Mouse (Mus musculus) kidney, embryonic 15.5 days (tissue): Measurements from ENCODE around the gene Scamp3. TPM values are rescaled to one million over a fixed set of nuclear protein-coding genes. Genes with fewer than 3 reads are reported as not detected.
A peak's percentile ranks its signal among the peaks of the same experiment; 100 is the strongest.

ENCODE experiments used
- ATAC-seq: fragments of 200-750 bp; cut with Nextera tagmentation; replicated peaks from 2 replicates; pipeline ENCODE4 v1.8.0; 2017; ENCODE audit warnings: moderate TSS enrichment; ENCODE audit not compliant: low FRiP score
- H3K27ac ChIP-seq: fragments of 300-500 bp; sonication (generic); 2 replicates; pipeline ENCODE4 v1.5.1; 2015; ENCODE audit warnings: mild to moderate bottlenecking, inconsistent platforms
- H3K27me3 ChIP-seq: fragments of 300-500 bp; sonication (generic); 2 replicates; pipeline ENCODE4 v1.6.1; 2015; ENCODE audit warnings: inconsistent platforms
- H3K36me3 ChIP-seq: fragments of 300-500 bp; sonication (generic); 2 replicates; pipeline ENCODE4 v1.6.1; 2015; ENCODE audit warnings: inconsistent platforms
- H3K4me1 ChIP-seq: fragments of 300-500 bp; sonication (generic); 2 replicates; pipeline ENCODE4 v1.6.1; 2015; ENCODE audit warnings: inconsistent platforms
- H3K4me2 ChIP-seq: fragments of 300-500 bp; sonication (generic); 2 replicates; pipeline ENCODE4 v1.6.1; 2015; ENCODE audit warnings: moderate library complexity, mild to moderate bottlenecking, inconsistent platforms
- H3K4me3 ChIP-seq: fragments of 300-500 bp; sonication (generic); replicated peaks from 2 replicates; pipeline ENCODE4 v1.5.1; 2015; ENCODE audit warnings: mild to moderate bottlenecking, inconsistent platforms
- H3K9ac ChIP-seq: fragments of 300-500 bp; sonication (generic); 2 replicates; pipeline ENCODE4 v1.6.1; 2015; ENCODE audit warnings: mild to moderate bottlenecking, inconsistent platforms
- H3K9me3 ChIP-seq: fragments of 300-500 bp; sonication (generic); replicated peaks from 2 replicates; pipeline ENCODE4 v1.6.1; 2016; ENCODE audit warnings: inconsistent platforms
- WGBS: fragments of 180-500 bp; shearing (Covaris S2); methylation state at CpG from one replicate; pipeline ENCODE4 v1.1.7; 2015; ENCODE audit warnings: mixed read lengths; 5-methylcytosine and 5-hydroxymethylcytosine counted together
- polyA plus RNA-seq: library from polyadenylated mRNA; unstranded; fragments of >200 nt; fragmentation: Nextera tagmentation; extraction: Ambion mirVana; gene quantifications from 2 replicates; pipeline ENCODE4 v1.2.1, GENCODE M21; 2015

The Scamp3 gene
- polyA plus RNA-seq, 1 experiment from 2014 or later, result 133 TPM

GRCm38 (mm10) chr3:89164506-89165267 lies 12.6 kb upstream of the Scamp3 start, which contains the start of gene Clk2:
TSS of gene Clk2 (plus strand) at chr3:89164795.
- peaks cover 34% of the 10 kb centered on the region for H3K4me1 ChIP-seq
- peak within 1 kb of the TSS; percentile 95 for H3K9ac ChIP-seq
- peak within 1 kb of the TSS; percentile 72 for H3K4me2 ChIP-seq
- peaks cover 30% of the 10 kb centered on the region for H3K36me3 ChIP-seq
- WGBS, result under 1% methylated on average over 59 of the region's 79 CpGs
- no peaks in the 10 kb centered on the region for H3K27me3 ChIP-seq
- H3K27ac ChIP-seq, result peak within 1 kb of the TSS; percentile 99
- no peaks in the 10 kb centered on the region for H3K9me3 ChIP-seq
- ATAC-seq, result peak; percentile 97
- peak within 1 kb of the TSS; percentile 92 for H3K4me3 ChIP-seq

GRCm38 (mm10) chr3:89165268-89165870 lies 11.9 kb upstream of the Scamp3 start:
- Histone ChIP-seq H3K27ac (peak overlapping the region; percentile 99), H3K4me3 (peak overlapping the region; percentile 92), H3K4me2 (peak overlapping the region; percentile 72), H3K4me1 (peaks cover 28% of the 10 kb centered on the region), H3K36me3 (peaks cover 37% of the 10 kb centered on the region), H3K9ac (peak overlapping the region; percentile 95), H3K9me3 (no peaks in the 10 kb centered on the region), H3K27me3 (no peaks in the 10 kb centered on the region)
- WGBS, result 16% methylated on average over 12 of the region's 12 CpGs
- ATAC-seq, result no peak

DNA sequence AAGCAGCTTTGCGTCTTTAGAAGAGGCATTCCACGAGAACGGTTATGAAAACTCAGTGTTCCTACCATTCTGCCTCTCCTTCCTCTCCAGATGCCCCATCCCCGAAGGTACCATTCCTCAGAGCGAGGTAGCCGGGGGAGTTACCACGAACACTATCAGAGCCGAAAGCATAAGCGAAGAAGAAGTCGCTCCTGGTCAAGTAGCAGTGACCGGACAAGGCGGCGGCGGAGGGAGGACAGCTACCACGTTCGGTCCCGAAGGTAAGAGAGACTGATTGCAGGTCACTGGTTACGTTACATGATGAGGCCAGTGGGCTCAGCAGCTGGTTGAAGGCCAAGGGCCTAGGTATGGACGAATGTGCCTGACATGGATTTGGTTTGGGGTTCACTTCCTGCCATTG lies 10.3 kb upstream of the Scamp3 start:
- ATAC-seq, result no peak
- WGBS, result 85% methylated on average over 19 of the region's 19 CpGs
- peaks cover 52% of the 10 kb centered on the region for H3K36me3 ChIP-seq

DNA sequence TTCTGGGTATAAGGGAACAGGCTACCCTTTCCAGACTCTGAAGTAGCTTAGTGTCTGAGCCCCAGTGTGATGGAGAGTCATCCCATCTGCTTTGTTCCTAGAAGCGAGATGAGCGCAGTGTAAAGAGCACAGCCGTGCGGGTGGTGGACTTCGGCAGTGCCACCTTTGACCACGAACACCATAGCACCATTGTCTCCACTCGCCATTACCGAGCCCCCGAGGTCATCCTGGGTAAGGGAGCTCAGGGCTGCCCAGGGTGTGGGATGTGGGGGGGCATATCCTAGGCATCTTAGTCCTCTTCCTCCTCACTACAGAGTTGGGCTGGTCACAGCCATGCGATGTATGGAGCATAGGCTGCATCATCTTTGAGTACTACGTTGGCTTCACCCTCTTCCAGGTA lies 2.4 kb upstream of the Scamp3 start:
- WGBS, result 95% methylated on average over 11 of the region's 11 CpGs
- no peak overlapping the region for H3K4me2 ChIP-seq
- no peaks in the 10 kb centered on the region for H3K27me3 ChIP-seq
- peaks cover 79% of the 10 kb centered on the region for H3K36me3 ChIP-seq
- H3K4me3 ChIP-seq, result no peak overlapping the region
- no peak overlapping the region for H3K9ac ChIP-seq
- peaks cover 20% of the 10 kb centered on the region for H3K4me1 ChIP-seq
- no peaks in the 10 kb centered on the region for H3K9me3 ChIP-seq
- no peak overlapping the region for H3K27ac ChIP-seq
- no peak for ATAC-seq

More for the DNA sequence above, 10.3 kb upstream of the Scamp3 start:
- Histone ChIP-seq H3K27ac (no peak overlapping the region), H3K4me3 (no peak overlapping the region), H3K4me1 (peaks cover 27% of the 10 kb centered on the region), H3K27me3 (no peaks in the 10 kb centered on the region), H3K9me3 (no peaks in the 10 kb centered on the region), H3K4me2 (no peak overlapping the region), H3K9ac (no peak overlapping the region)

DNA sequence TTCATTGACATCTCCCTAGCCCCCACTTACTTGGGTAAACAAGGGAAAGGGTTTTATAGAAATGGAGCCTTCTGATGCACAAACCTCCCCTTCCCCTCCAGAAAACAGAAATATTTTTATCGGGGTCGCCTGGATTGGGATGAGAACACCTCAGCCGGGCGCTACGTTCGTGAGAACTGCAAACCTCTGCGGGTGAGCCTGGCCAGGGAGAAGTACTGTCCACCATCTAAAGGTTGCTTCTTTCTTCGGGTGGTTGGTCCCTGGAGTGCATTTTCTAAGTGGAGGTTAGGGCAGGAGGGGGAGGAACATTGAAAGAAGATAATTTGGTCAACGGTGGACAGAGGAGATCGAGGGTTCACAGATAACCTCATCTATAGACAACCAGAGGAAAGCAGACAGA lies 1.7 kb upstream of the Scamp3 start:
- Histone ChIP-seq H3K36me3 (peaks cover 79% of the 10 kb centered on the region), H3K9me3 (no peaks in the 10 kb centered on the region), H3K4me2 (no peak overlapping the region), H3K4me1 (peaks cover 20% of the 10 kb centered on the region), H3K27me3 (no peaks in the 10 kb centered on the region), H3K9ac (no peak overlapping the region), H3K27ac (no peak overlapping the region), H3K4me3 (no peak overlapping the region)
- WGBS, result 94% methylated on average over 10 of the region's 10 CpGs
- no peak for ATAC-seq

DNA sequence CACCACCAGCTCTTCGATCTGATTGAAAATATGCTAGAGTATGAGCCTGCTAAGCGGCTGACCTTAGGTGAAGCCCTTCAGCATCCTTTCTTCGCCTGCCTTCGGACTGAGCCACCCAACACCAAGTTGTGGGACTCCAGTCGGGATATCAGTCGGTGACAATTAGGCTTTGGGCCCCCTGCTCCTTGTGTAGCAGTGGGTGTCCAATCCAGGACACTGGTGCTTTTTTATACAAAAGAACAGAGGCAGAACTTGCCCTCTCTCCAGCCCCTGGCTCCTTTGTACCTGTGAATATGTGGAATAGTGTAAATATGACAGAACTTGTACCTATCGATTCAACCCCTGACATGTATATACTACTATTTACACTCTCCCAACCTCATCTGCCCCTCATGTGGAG lies 852 bp upstream of the Scamp3 start:
- peaks cover 79% of the 10 kb centered on the region for H3K36me3 ChIP-seq
- no peak overlapping the region for H3K9ac ChIP-seq
- H3K27me3 ChIP-seq, result no peaks in the 10 kb centered on the region
- peak overlapping the region; percentile 30; the same call in 1 of the 2 replicates for H3K27ac ChIP-seq
- H3K4me3 ChIP-seq, result no peak overlapping the region
- ATAC-seq, result no peak
- H3K4me1 ChIP-seq, result peaks cover 20% of the 10 kb centered on the region
- no peak overlapping the region for H3K4me2 ChIP-seq
- WGBS, result 82% methylated on average over 7 of the region's 7 CpGs
- H3K9me3 ChIP-seq, result no peaks in the 10 kb centered on the region

DNA sequence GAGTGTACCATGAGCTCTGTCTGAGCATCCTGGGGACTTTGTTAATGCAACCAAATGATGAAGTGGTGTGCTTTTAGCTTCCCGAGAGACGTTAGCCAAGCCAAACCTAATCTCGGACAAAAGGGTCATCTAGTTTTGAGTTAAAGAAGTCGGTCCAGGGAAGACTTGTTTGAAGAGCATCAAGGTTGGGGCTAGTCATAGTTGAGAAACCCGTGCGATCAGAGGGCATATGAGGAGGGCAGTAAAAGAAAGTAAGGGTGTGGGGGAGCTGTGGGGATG lies 773 bp downstream of the Scamp3 start:
- no peak for ATAC-seq
- Histone ChIP-seq H3K4me1 (peaks cover 28% of the 10 kb centered on the region), H3K27ac (peak overlapping the region; percentile 88), H3K9ac (peak overlapping the region; percentile 81), H3K4me2 (peak overlapping the region; percentile 88), H3K27me3 (no peaks in the 10 kb centered on the region), H3K36me3 (peaks cover 73% of the 10 kb centered on the region), H3K4me3 (peak overlapping the region; percentile 87), H3K9me3 (no peaks in the 10 kb centered on the region)
- WGBS, result 3% methylated on average over 6 of the region's 6 CpGs

- H3K9ac ChIP-seq, result no peak overlapping the region
- 92% methylated on average over 11 of the region's 11 CpGs for WGBS
- ATAC-seq, result no peak
Measured at GRCm38 (mm10) chr3:89179056-89179455, 1.8 kb downstream of the Scamp3 start.

GRCm38 (mm10) chr3:89181749-89182500 lies 4.7 kb downstream of the Scamp3 start:
- no peak overlapping the region for H3K9ac ChIP-seq

More at GRCm38 (mm10) chr3:89179056-89179455, 1.8 kb downstream of the Scamp3 start:
- Histone ChIP-seq H3K9me3 (no peaks in the 10 kb centered on the region), H3K4me1 (peaks cover 36% of the 10 kb centered on the region), H3K36me3 (peaks cover 63% of the 10 kb centered on the region), H3K4me2 (peak overlapping the region; percentile 88; the same call in 1 of the 2 replicates), H3K27ac (no peak overlapping the region), H3K27me3 (no peaks in the 10 kb centered on the region), H3K4me3 (no peak overlapping the region)

DNA sequence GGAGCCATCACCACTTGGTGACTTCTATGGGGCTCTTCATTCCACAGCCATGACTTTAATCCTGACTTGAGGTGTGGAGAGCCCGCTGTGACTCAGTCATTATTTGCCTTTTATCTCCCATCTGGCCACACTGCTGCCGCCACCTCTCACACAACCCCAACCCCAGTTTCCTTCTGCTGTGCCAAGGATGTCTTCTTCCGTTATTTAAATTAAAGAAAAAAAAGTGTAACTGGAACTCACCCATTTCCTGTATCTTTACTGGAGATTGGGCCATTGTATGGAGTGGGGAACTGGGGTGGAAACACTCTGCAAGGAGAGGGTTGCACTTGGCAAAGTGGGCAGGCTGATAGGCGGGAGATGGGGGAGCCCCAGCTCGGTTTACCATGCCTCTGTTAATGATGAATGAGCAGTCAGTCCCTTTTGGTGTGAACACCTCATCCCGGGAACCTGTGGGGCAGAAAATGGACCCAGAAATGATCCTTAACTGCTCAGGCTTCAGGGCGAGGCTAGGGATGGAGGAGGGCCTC lies 5.3 kb downstream of the Scamp3 start:
- peaks cover 44% of the 10 kb centered on the region for H3K36me3 ChIP-seq
- no peaks in the 10 kb centered on the region for H3K9me3 ChIP-seq
- no peaks in the 10 kb centered on the region for H3K27me3 ChIP-seq
- peak overlapping the region; percentile 83 for H3K4me2 ChIP-seq
- peak overlapping the region; percentile 89; the same call in 1 of the 2 replicates for H3K27ac ChIP-seq
- H3K9ac ChIP-seq, result no peak overlapping the region
- WGBS, result 43% methylated on average over 7 of the region's 7 CpGs
- H3K4me3 ChIP-seq, result peak overlapping the region; percentile 60
- ATAC-seq, result peak; percentile 1; the same call in 1 of the 2 replicates
- H3K4me1 ChIP-seq, result peaks cover 62% of the 10 kb centered on the region

More at GRCm38 (mm10) chr3:89181749-89182500, 4.7 kb downstream of the Scamp3 start:
- Histone ChIP-seq H3K27me3 (no peaks in the 10 kb centered on the region), H3K4me1 (peaks cover 57% of the 10 kb centered on the region), H3K9me3 (no peaks in the 10 kb centered on the region), H3K4me3 (no peak overlapping the region), H3K4me2 (no peak overlapping the region), H3K36me3 (peaks cover 39% of the 10 kb centered on the region), H3K27ac (peak overlapping the region; percentile 89; the same call in 1 of the 2 replicates)
- 91% methylated on average over 27 of the region's 27 CpGs for WGBS
- no peak for ATAC-seq

DNA sequence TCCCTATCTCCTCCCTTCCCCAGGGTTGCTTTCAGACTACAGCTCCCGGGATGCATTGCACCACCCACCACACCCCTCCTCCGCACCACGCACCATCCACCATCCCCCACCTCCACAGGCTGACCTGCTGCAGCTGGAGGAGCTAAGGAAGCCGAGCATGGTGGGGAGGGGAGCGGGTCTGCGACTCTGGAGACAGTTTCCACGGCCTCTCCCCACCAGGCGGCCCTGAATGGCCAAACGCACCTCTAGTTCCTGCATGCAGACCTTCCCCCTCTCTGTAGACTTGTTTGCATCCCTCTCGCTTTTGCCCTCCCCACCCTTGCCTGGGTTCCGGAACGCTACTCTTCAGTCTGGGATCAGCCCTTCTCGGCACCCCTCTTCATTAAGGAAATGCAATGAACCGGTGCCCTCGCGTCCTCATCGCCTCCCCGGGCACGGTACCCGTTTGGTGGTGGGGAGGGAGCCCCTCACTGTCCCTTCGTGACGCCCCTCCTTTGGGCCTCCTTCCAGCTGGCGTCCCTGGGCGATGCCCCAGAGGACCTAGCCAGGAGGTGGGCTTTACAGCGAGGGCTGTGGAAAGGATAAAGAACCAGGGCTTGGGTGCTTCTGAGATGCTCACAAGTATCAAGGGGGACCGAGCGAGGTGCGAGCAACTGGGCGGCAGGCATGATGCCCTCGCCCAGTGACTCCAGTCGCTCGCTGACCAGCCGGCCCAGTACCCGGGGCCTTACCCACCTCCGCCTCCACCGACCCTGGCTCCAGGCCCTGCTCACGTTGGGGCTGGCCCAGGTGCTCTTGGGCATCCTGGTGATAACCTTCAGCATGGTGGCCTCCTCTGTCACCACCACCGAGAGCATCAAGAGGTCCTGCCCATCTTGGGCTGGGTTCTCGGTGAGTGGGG lies 6.0 kb downstream of the Scamp3 start, which contains the start of gene Fam189b:
TSS of gene Fam189b (plus strand) at position 86 of the 901 bp plus-strand sequence.
- peak; percentile 92 for ATAC-seq
- peak within 1 kb of the TSS; percentile 83 for H3K4me2 ChIP-seq
- peaks cover 50% of the 10 kb centered on the region for H3K36me3 ChIP-seq
- H3K27ac ChIP-seq, result peak within 1 kb of the TSS; percentile 89
- H3K9ac ChIP-seq, result peak within 1 kb of the TSS; percentile 54
- H3K4me3 ChIP-seq, result peak within 1 kb of the TSS; percentile 60
- peaks cover 65% of the 10 kb centered on the region for H3K4me1 ChIP-seq
- no peaks in the 10 kb centered on the region for H3K27me3 ChIP-seq
- no peaks in the 10 kb centered on the region for H3K9me3 ChIP-seq
- WGBS, result 5% methylated on average over 39 of the region's 39 CpGs
